Mouse (Mus musculus) olfactory bulb, adult 2 months (tissue): ENCODE results near the gene Tedc1. TPM values are rescaled to one million over a fixed set of nuclear protein-coding genes. Genes with fewer than 3 reads are reported as not detected.

Experiments used
- H3K27ac ChIP-seq: fragments of 200-500 bp; 2 replicates; pipeline ENCODE4 v1.5.1; 2012; ENCODE audit warnings: low read depth, low read length; ENCODE audit not compliant: insufficient read depth
- H3K4me1 ChIP-seq: fragments of 200-500 bp; 2 replicates; pipeline ENCODE4 v1.6.1; 2012; ENCODE audit warnings: low read length; ENCODE audit not compliant: control insufficient read depth, insufficient read depth
- H3K4me3 ChIP-seq: fragments of 200-500 bp; 2 replicates; pipeline ENCODE4 v1.5.1; 2012; ENCODE audit warnings: mild to moderate bottlenecking, low read depth, low read length, moderate library complexity; ENCODE audit not compliant: insufficient read depth
- CTCF ChIP-seq: fragments of 200-500 bp; IDR thresholded peaks from 2 replicates; pipeline ENCODE4 v1.5.1; 2012; ENCODE audit warnings: low read depth, mild to moderate bottlenecking, low read length, moderate library complexity; ENCODE audit not compliant: insufficient read depth
- POLR2A ChIP-seq: fragments of 200-500 bp; IDR thresholded peaks from 2 replicates; pipeline ENCODE4 v1.6.1; 2012; ENCODE audit warnings: mild to moderate bottlenecking, low read depth, low read length, moderate library complexity; ENCODE audit not compliant: insufficient read depth
- WGBS: fragments of 180-500 bp; shearing (Covaris S2); methylation state at CpG from one replicate; pipeline ENCODE4 v1.1.7; 2018; 5-methylcytosine and 5-hydroxymethylcytosine counted together
- polyA plus RNA-seq: library from polyadenylated mRNA; stranded (reverse); fragments of >200 nt; gene quantifications from 2 replicates; pipeline ENCODE4 v1.2.4, GENCODE M21; 2012; ENCODE audit warnings: low replicate concordance; ENCODE audit not compliant: missing spikeins, insufficient read depth, insufficient read length

Gene Tedc1
- polyA plus RNA-seq, 1 experiment, result not detected

DNA sequence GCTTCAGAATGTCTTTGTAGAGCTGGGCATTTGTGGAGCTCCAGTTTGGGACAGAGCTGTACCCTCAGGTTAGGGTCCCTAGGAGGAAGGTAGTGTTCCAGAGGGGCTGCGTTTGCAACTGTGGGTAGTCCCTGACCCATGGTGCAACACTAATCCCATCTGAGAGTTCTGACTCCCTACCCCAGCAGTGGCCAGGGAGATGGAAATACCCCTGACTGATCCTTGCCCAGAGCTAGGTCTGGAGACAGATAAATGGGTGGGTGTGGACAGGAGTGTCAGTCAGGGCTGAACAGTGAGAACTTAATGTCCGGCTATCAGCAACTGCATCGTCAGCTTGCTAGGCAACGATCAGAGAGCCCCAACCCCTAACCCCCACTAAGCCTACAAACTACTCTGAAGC, 5.6 kb upstream of the Tedc1 start:
- TF ChIP-seq POLR2A (no peak), CTCF (no peak)
- Histone ChIP-seq H3K4me1 (peaks cover 25% of the 10 kb centered on the region), H3K27ac (no peak overlapping the region), H3K4me3 (no peak overlapping the region)
- WGBS, result 89% methylated on average over 4 of the region's 4 CpGs

DNA sequence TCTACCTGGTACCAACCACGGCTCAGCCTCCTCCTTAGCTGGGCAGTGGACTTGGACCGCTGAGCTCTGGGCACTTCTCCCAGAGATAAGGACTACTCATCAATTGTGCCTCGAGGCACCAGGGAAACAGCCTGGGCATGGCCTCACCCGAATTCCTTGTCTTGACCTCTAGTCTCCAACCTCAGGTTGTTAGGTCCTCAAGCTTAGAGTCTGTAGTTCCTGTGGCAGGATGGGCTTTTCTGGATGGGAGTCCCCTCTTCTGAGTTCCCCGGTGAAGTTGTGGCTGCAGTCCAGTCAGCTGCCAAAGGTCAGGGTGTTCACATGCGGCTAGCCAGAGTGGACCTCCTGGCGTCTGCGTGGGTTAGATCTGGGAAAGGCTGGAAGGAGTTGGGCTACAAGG, 5.2 kb upstream of the Tedc1 start:
- Histone ChIP-seq H3K4me3 (no peak overlapping the region), H3K27ac (no peak overlapping the region), H3K4me1 (peaks cover 25% of the 10 kb centered on the region)
- TF ChIP-seq CTCF, result no peak
- no peak for TF ChIP-seq POLR2A
- WGBS, result 76% methylated on average over 8 of the region's 8 CpGs

DNA sequence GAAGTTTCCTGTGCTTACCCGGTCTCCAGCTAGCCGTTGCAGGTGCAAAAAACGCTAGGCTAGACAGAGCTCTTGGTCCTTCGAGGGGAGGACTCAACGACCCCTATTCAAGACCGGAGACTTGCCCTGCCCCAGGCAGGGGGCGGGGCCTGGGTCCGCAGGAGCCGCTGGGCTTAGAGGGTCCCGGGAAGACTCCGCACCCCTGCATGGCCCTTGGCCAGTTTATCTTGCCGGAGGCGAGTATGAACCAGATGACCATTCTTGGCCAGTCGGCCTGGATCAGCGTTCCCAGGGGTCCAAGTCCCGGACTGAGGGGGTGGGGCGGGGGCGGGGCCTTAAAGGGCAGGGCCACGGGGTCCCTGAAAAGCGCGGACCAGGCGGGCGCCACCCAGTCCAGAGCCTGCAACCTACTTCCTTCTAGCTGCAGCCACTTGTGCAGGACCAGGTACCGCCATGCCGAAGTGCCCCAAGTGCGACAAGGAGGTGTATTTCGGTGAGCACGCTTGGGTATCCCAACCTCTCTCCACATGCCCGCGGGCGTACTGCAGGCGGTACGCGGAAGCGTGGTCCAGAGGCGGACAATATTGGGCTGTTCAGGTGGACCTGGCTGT, 4.5 kb upstream of the Tedc1 start:
- Histone ChIP-seq H3K27ac (no peak overlapping the region), H3K4me3 (peak overlapping the region; percentile 21), H3K4me1 (peaks cover 24% of the 10 kb centered on the region)
- 3% methylated on average over 36 of the region's 36 CpGs for WGBS
- TF ChIP-seq CTCF, result no peak
- no peak for TF ChIP-seq POLR2A

DNA sequence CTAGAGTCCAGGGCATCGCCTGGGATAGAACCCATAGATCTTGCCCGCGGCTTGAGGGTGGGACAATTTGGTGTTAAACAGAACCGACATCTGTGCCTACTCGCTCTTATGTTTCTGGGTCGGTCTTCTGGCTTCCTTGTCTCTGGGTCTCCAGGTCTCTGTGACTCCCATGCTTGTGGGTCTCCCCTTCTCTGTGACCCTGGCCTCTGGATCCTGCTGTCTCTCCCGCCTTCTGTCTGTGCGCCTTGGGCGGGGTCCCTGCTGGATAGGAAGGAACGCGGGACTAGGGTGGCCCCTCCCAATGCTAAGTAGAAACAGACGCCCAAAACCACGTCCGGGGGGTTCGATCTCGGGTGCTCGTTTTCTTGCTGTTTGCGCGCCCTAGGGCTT, 4.0 kb upstream of the Tedc1 start:
- 41% methylated on average over 19 of the region's 19 CpGs for WGBS
- H3K4me1 ChIP-seq, result peaks cover 24% of the 10 kb centered on the region

DNA sequence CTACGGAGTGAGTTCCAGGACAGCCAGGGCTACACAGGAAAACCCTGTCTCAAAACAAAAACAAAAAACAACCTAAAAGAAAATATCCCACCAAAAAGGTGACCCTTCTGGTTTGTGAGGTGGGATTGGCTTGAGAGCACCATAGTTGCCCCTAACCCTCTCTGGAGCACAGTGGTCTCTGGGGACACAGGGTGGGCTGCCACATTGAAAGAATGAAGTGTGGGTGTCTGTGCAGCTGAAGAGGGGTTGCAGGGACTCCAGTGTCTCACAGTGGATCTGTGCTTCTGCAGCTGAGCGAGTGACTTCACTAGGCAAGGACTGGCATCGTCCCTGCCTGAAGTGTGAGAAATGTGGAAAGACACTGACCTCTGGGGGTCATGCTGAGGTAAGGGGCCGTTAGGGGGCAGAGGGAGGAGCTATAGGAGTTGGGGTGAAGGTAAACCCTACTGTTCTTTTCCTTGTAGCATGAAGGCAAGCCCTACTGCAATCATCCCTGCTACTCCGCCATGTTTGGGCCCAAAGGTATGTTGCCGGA, 3.2 kb upstream of the Tedc1 start:
- Histone ChIP-seq H3K4me3 (no peak overlapping the region), H3K27ac (no peak overlapping the region), H3K4me1 (peaks cover 21% of the 10 kb centered on the region)
- 85% methylated on average over 6 of the region's 6 CpGs for WGBS
- TF ChIP-seq POLR2A, result no peak
- no peak for TF ChIP-seq CTCF

More for the DNA sequence above, 4.0 kb upstream of the Tedc1 start:
- Histone ChIP-seq H3K27ac (no peak overlapping the region), H3K4me3 (peak overlapping the region; percentile 21)
- no peak for TF ChIP-seq POLR2A
- no peak for TF ChIP-seq CTCF

DNA sequence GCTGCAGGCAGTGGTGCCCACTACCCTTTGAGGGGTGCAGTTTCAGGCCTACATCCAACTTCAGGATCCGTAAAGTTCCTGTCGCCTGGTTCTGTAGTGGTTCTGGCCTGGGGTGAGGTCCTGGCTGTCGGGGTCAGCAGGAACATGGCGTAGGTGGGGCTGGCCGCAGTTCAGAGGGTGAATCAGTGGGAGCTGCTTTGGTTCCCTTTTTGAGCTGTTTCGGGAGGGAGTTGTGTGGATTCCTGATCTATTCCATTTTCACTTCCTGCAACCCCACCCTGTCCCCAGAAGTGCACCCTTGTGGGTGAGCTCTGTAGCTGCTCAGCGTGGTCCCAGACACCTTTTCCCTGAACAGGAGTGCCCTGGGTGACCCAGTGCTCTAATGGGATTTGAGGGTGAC, 2.2 kb upstream of the Tedc1 start:
- H3K27ac ChIP-seq, result no peak overlapping the region
- peaks cover 21% of the 10 kb centered on the region for H3K4me1 ChIP-seq
- TF ChIP-seq POLR2A (no peak), CTCF (no peak)
- no peak overlapping the region for H3K4me3 ChIP-seq
- WGBS, result 93% methylated on average over 7 of the region's 7 CpGs

DNA sequence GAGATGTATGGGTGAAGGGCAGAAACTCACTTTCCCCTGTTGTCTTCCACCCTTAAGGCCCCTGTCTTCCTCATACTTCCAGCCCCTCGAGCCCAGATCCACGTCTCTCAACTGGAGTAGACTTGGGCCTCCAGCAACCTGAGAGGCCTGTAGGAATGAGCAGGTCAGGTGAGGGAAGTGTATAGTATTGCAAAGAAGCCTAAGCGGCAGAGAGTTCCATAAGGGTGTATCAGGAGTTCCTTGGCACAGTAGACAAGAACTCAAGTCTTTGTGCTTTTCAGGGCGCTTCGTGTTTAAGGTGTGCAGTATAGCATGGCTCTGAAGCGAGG, 1.5 kb upstream of the Tedc1 start:
- TF ChIP-seq CTCF (no peak), POLR2A (no peak)
- H3K27ac ChIP-seq, result no peak overlapping the region
- 88% methylated on average over 6 of the region's 6 CpGs for WGBS
- H3K4me3 ChIP-seq, result no peak overlapping the region
- peaks cover 21% of the 10 kb centered on the region for H3K4me1 ChIP-seq

DNA sequence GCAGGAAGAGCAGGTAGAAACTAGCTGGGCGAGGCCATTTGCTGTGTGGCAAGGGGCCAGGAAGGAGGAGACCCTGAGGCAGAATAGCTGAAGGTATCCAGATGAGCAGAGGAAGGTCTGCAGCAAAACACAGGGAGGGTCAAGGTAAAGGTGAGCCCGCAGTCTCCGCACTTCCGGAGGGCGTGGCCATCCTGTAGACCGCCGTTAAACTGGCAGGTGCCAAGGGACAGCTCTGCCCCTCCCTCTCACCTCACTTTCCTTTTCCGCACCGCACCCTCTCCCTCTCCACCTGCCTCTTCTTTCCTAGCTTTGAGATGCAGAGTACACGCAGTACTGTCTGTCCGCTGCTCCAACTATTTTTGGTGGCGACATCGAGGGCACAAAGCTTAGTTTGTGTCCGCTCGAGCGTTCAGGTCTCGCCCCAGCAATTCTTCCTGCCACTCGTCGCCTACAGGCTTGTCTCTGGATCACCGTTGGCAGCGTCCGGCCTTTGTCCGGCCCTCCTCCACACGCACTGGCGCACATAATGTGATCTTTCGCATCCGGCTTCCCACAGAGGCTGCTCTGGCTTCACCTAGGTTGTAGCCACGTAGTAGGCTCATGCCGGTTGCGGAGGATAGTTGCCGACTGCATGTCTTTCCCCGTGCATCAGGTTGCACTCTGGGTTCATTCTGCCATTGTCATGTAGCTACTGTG, 997 bp upstream of the Tedc1 start:
- WGBS, result 9% methylated on average over 32 of the region's 32 CpGs
- no peak for TF ChIP-seq POLR2A
- no peak for TF ChIP-seq CTCF
- peak overlapping the region; percentile 32 for H3K4me3 ChIP-seq
- H3K4me1 ChIP-seq, result peaks cover 21% of the 10 kb centered on the region
- H3K27ac ChIP-seq, result peak overlapping the region; percentile 9; the same call in 1 of the 2 replicates

DNA sequence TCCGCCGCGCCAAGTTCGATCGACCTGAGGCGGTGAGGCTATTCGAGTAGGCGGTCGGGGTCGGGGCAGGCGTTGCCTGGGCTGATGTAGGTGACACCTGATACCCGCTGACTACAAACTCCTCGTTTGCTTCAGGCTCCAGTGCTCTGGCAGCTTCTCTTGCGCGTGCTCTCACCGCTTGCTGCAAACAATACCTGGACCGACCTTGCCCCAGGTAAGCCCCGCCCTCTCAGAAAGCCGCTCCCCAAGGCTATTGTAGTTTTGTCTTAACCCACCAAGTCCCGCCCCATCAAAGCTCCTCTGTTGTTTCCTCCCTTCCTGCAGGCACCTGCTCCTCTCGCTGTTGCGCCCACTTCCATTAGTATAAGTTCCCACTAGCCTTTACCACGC, 314 bp downstream of the Tedc1 start:
- no peak overlapping the region for H3K27ac ChIP-seq
- no peak for TF ChIP-seq CTCF
- TF ChIP-seq POLR2A, result no peak
- peaks cover 20% of the 10 kb centered on the region for H3K4me1 ChIP-seq
- WGBS, result 1% methylated on average over 23 of the region's 23 CpGs
- peak overlapping the region; percentile 54 for H3K4me3 ChIP-seq
